Mouse (Mus musculus): ENCODE data around the gene Ccdc173.
"Not testable (repeated sequence)": the region's sequence is repeated elsewhere in the genome, so short reads cannot be mapped to it uniquely, and the experiment has no call there.

The Ccdc173 gene

GRCm38 (mm10) chr2:69789429-69790069, at the start of gene Ccdc173, which contains the start of gene Phospho2:
Gene Ccdc173, minus strand, starts transcription at chr2:69789575.
Gene Phospho2, plus strand, starts transcription at chr2:69789623.
- DNase-seq, result peak; percentile 99

GRCm38 (mm10) chr2:69838707-69839106, 49.3 kb upstream of the Ccdc173 start:
- no peak for DNase-seq

GRCm38 (mm10) chr2:69837996-69838395, 48.6 kb upstream of the Ccdc173 start:
- no peak for DNase-seq

GRCm38 (mm10) chr2:69837244-69837967, 48.0 kb upstream of the Ccdc173 start:
- DNase-seq, result no peak

- no peak for DNase-seq
These were observed 40.7 kb upstream of the Ccdc173 start for GRCm38 (mm10) chr2:69830116-69830515.

GRCm38 (mm10) chr2:69829680-69830079, 40.3 kb upstream of the Ccdc173 start:
- DNase-seq, result no peak

GRCm38 (mm10) chr2:69828031-69828430, 38.7 kb upstream of the Ccdc173 start:
- no peak for DNase-seq

GRCm38 (mm10) chr2:69826380-69826779, 37.0 kb upstream of the Ccdc173 start:
- peak; percentile 59 for DNase-seq

GRCm38 (mm10) chr2:69825898-69826297, 36.5 kb upstream of the Ccdc173 start:
- DNase-seq, result no peak

- peak; percentile 56 for DNase-seq
These were observed 33.8 kb upstream of the Ccdc173 start for GRCm38 (mm10) chr2:69823129-69823677.

- DNase-seq, result peak; percentile 59
These were observed 33.2 kb upstream of the Ccdc173 start for GRCm38 (mm10) chr2:69822361-69823128.

GRCm38 (mm10) chr2:69821711-69822110, 32.3 kb upstream of the Ccdc173 start, which contains the start of gene Klhl23:
Gene Klhl23, plus strand, starts transcription at chr2:69821944.
- DNase-seq, result peak; percentile 55

- DNase-seq, result no peak
These were observed 30.8 kb upstream of the Ccdc173 start for GRCm38 (mm10) chr2:69820201-69820600.

GRCm38 (mm10) chr2:69818350-69819085, 29.1 kb upstream of the Ccdc173 start:
- no peak for DNase-seq

- no peak for DNase-seq
These were observed 27.2 kb upstream of the Ccdc173 start for GRCm38 (mm10) chr2:69816575-69816974.

- DNase-seq, result not testable (repeated sequence)
These were observed 22.0 kb upstream of the Ccdc173 start for GRCm38 (mm10) chr2:69811349-69811748.

GRCm38 (mm10) chr2:69810169-69810568, 20.8 kb upstream of the Ccdc173 start:
- DNase-seq, result no peak

- not testable (repeated sequence) for DNase-seq
These were observed 15.3 kb upstream of the Ccdc173 start for GRCm38 (mm10) chr2:69804663-69805062.

- DNase-seq, result no peak
These were observed 14.4 kb upstream of the Ccdc173 start for GRCm38 (mm10) chr2:69803756-69804155.

- DNase-seq, result peak; percentile 85
These were observed 13.5 kb upstream of the Ccdc173 start for GRCm38 (mm10) chr2:69802911-69803312.

- no peak for DNase-seq
These were observed 1.3 kb upstream of the Ccdc173 start for GRCm38 (mm10) chr2:69790722-69791121.

GRCm38 (mm10) chr2:69790285-69790684, 910 bp upstream of the Ccdc173 start:
- peak; percentile 92 for DNase-seq
